Mouse (Mus musculus) liver, adult (tissue): ENCODE results near the gene Dynlt1c.
"Not testable (repeated sequence)": the region's sequence is repeated elsewhere in the genome, so short reads cannot be mapped to it uniquely, and the experiment has no call there.

Source experiments
- GATA4 ChIP-seq: IDR thresholded peaks from 2 replicates; pipeline ENCODE4 v1.6.1; 2014; ENCODE audit warnings: mild to moderate bottlenecking, low read length; ENCODE audit not compliant: insufficient replicate concordance

Gene Dynlt1c

DNA sequence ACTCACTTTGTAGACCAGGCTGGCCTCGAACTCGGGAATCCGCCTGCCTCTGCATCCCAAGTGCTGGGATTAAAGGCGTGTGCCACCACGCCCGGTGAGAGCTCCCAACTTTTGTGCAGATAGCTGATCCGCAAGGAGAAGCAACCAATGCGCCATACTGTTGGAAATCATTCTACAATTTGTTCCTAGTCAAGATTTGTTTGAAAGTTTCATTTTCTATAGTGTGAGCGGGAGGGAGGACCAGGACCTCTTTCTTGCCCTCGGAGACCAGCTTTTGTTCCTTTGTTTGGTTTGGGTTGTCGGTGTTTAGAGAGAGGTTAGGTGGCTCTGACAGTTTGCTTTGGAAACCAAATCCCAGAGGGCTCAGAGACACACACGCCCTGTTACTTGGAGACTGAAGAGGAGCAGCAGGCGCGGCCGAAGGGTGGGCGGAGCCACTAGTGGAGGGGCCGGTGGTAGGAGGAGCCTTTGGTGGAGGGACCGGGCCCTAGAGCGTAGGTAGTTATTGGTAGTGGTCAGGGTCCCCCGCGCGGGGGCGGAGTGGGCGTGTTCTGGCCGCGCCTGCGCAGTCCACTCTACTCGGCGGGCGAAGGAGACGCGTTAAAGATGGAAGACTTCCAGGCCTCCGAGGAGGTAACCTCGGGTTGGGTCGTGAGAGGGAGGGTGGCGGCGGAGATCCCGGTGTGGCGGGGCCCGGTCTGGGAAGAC, at the start of gene Dynlt1c:
Dynlt1c (plus strand) TSS at position 468 of the 708 bp plus-strand sequence.
- not testable (repeated sequence) for TF ChIP-seq GATA4

DNA sequence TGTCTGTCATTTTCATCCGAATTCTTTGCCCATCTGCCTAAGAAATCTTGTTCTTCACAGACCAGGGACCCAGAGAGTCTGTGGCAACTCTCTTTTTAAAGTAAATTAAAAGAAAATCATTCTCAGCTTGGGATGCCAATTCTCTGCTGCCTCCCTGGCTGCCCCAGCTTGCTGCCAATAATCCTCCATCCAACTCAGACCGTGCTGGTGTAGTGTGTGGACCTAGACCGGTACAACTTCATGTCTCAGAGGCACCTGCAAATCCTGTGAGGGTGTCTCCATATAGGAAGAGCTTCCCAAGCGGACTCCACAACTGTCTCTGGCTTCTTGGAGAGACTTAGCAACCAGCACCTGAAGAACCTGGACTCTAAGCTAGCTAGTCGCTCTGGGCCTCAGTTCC, 35.4 kb downstream of the Dynlt1c start:
- TF ChIP-seq GATA4 = no peak

DNA sequence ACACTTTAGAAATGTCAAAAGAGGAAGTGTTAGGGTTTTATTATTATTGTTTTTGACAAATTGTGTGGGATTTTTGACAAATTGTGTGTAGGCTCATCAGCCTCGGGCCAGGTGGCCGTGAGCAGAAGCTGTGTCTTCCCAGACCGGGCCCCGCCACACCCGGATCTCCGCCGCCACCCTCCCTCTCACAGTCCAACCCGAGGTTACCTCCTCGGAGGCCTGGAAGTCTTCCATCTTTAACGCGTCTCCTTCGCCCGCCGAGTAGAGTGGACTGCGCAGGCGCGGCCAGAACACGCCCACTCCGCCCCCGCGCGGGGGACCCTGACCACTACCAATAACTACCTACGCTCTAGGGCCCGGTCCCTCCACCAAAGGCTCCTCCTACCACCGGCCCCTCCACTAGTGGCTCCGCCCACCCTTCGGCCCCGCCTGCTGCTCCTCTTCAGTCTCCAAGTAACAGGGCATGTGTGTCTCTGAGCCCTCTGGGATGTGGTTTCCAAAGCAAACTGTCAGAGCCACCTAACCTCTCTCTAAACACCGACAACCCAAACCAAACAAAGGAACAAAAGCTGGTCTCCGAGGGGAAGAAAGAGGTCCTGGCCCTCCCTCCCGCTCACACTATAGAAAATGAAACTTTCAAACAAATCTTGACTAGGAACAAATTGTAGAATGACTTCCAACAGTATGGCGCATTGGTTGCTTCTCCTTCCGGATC, 54.3 kb downstream of the Dynlt1c start, which contains the start of gene Dynlt1f:
Dynlt1f (minus strand) TSS at position 334 of the 715 bp plus-strand sequence.
- not testable (repeated sequence) for TF ChIP-seq GATA4

DNA sequence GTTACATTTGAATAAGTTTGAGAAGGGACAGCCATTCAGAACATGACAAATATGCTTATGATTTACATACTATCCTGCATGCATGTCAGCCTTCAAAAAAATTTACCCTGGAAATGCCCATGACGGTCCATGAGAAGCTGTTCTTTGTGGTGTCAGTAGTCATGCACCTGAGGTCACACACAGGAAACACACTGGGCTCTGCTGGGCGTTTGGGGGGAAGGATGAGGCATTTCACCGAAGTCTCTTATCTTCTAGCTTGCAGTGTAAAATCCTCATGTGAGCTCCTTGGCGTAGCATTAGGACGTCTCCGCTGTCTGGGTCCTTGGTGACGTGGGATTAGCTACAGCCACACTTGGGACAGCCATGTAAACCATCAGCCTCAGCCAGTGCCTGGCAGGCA, 57.3 kb downstream of the Dynlt1c start, which contains the start of gene Sytl3:
Sytl3 (plus strand) TSS at position 293 of the 400 bp plus-strand sequence.
- TF ChIP-seq GATA4 = not testable (repeated sequence)
